Mouse (Mus musculus) forebrain, embryonic 14.5 days (tissue): ENCODE data around the gene Grm5. TPM values are rescaled to one million over a fixed set of nuclear protein-coding genes. Genes with fewer than 3 reads are reported as not detected.
A peak's percentile ranks its signal among the peaks of the same experiment; 100 is the strongest.

Experiments
- ATAC-seq: fragments of 200-750 bp; cut with Nextera tagmentation; 2 replicates; pipeline ENCODE4 v1.8.0; 2017; ENCODE audit warnings: mild to moderate bottlenecking, moderate library complexity
- DNase-seq: peaks from one replicate; pipeline ENCODE4 v3.0.0-alpha.2; 2015; ENCODE audit warnings: low spot score
- H3K27ac ChIP-seq: fragments of 300-500 bp; sonication (generic); 2 replicates; pipeline ENCODE4 v1.5.1; 2014; ENCODE audit warnings: low read depth, mild to moderate bottlenecking, control low read depth, low read length, moderate library complexity
- H3K27me3 ChIP-seq: fragments of 300-500 bp; sonication (generic); replicated peaks from 2 replicates; pipeline ENCODE4 v1.6.1; 2014; ENCODE audit warnings: low read length, control low read depth, mixed read lengths; ENCODE audit not compliant: control insufficient read depth, insufficient read depth
- H3K36me3 ChIP-seq: fragments of 300-500 bp; sonication (generic); 2 replicates; pipeline ENCODE4 v1.6.1; 2014; ENCODE audit warnings: low read length, control low read depth; ENCODE audit not compliant: control insufficient read depth, insufficient read depth
- H3K4me1 ChIP-seq: fragments of 300-500 bp; sonication (generic); 2 replicates; pipeline ENCODE4 v1.6.1; 2014; ENCODE audit warnings: antibody characterized with exemption, low read length, control low read depth; ENCODE audit not compliant: control insufficient read depth, insufficient read depth
- H3K4me2 ChIP-seq: fragments of 300-500 bp; sonication (generic); 2 replicates; pipeline ENCODE4 v1.6.1; 2014; ENCODE audit warnings: mild to moderate bottlenecking, control low read depth, low read length
- H3K4me3 ChIP-seq: fragments of 300-500 bp; sonication (generic); 2 replicates; pipeline ENCODE4 v1.5.1; 2014; ENCODE audit warnings: low read depth, low read length, control low read depth
- H3K9ac ChIP-seq: fragments of 300-500 bp; sonication (generic); 2 replicates; pipeline ENCODE4 v1.6.1; 2014; ENCODE audit warnings: mild to moderate bottlenecking, low read length, control low read depth, moderate library complexity
- H3K9me3 ChIP-seq: fragments of 300-500 bp; sonication (generic); replicated peaks from 2 replicates; pipeline ENCODE4 v1.6.1; 2016; ENCODE audit warnings: low read length, control low read depth, mixed read lengths; ENCODE audit not compliant: control insufficient read depth
- WGBS: fragments of 180-500 bp; shearing (Covaris S2); extraction: QIAGEN DNeasy Blood & Tissue Kit; methylation state at CpG from one replicate; pipeline ENCODE4 v1.1.7; 2014; 5-methylcytosine and 5-hydroxymethylcytosine counted together
- polyA plus RNA-seq: library from polyadenylated mRNA; unstranded; fragments of >200 nt; fragmentation: Nextera tagmentation; extraction: Ambion mirVana; gene quantifications from 2 replicates; pipeline ENCODE4 v1.2.1, GENCODE M21; 2014

The Grm5 gene
- polyA plus RNA-seq, 1 experiment from 2014 or later, result 14.3 TPM

GRCm38 (mm10) chr7:87650610-87651009 lies 66.6 kb downstream of the Grm5 start:
- H3K27me3 ChIP-seq, result no peaks in the 10 kb centered on the region
- no peak overlapping the region for H3K27ac ChIP-seq
- DNase-seq (no peak), ATAC-seq (no peak)
- 69% methylated on average over 3 of the region's 3 CpGs for WGBS
- H3K9me3 ChIP-seq, result no peaks in the 10 kb centered on the region
- H3K4me2 ChIP-seq, result no peak overlapping the region
- no peaks in the 10 kb centered on the region for H3K36me3 ChIP-seq
- H3K4me1 ChIP-seq, result no peaks in the 10 kb centered on the region
- no peak overlapping the region for H3K4me3 ChIP-seq
- H3K9ac ChIP-seq, result no peak overlapping the region

- DNase-seq, result no peak
- Histone ChIP-seq H3K36me3 (no peaks in the 10 kb centered on the region), H3K4me1 (no peaks in the 10 kb centered on the region), H3K27ac (no peak overlapping the region), H3K9me3 (no peaks in the 10 kb centered on the region), H3K4me2 (no peak overlapping the region), H3K27me3 (no peaks in the 10 kb centered on the region), H3K9ac (no peak overlapping the region), H3K4me3 (no peak overlapping the region)
- WGBS, result 60% methylated on average over 3 of the region's 3 CpGs
- ATAC-seq, result no peak
These were observed 77.8 kb downstream of the Grm5 start for GRCm38 (mm10) chr7:87661794-87662193.

GRCm38 (mm10) chr7:87664041-87664440 lies 80.1 kb downstream of the Grm5 start:
- ATAC-seq (no peak), DNase-seq (peak; percentile 39)
- Histone ChIP-seq H3K27me3 (no peaks in the 10 kb centered on the region), H3K9ac (no peak overlapping the region), H3K27ac (no peak overlapping the region), H3K36me3 (no peaks in the 10 kb centered on the region), H3K4me1 (no peaks in the 10 kb centered on the region), H3K9me3 (no peaks in the 10 kb centered on the region), H3K4me3 (no peak overlapping the region), H3K4me2 (no peak overlapping the region)
- 71% methylated on average over 2 of the region's 2 CpGs for WGBS

- Histone ChIP-seq H3K27me3 (no peaks in the 10 kb centered on the region), H3K36me3 (no peaks in the 10 kb centered on the region), H3K4me1 (no peaks in the 10 kb centered on the region), H3K27ac (no peak overlapping the region), H3K4me2 (no peak overlapping the region), H3K4me3 (no peak overlapping the region), H3K9me3 (no peaks in the 10 kb centered on the region), H3K9ac (no peak overlapping the region)
- WGBS, result 85% methylated on average over 1 of the region's 1 CpGs
- ATAC-seq, result no peak
- no peak for DNase-seq
These were observed 132.4 kb downstream of the Grm5 start for GRCm38 (mm10) chr7:87716393-87716792.

GRCm38 (mm10) chr7:87718631-87719030 lies 134.7 kb downstream of the Grm5 start:
- H3K9ac ChIP-seq, result no peak overlapping the region
- H3K4me2 ChIP-seq, result no peak overlapping the region
- no peaks in the 10 kb centered on the region for H3K27me3 ChIP-seq
- no peaks in the 10 kb centered on the region for H3K9me3 ChIP-seq
- H3K4me3 ChIP-seq, result no peak overlapping the region
- ATAC-seq, result no peak
- no peak for DNase-seq
- no peaks in the 10 kb centered on the region for H3K36me3 ChIP-seq
- no peaks in the 10 kb centered on the region for H3K4me1 ChIP-seq
- H3K27ac ChIP-seq, result no peak overlapping the region
- 29% methylated on average over 1 of the region's 1 CpGs for WGBS

- Histone ChIP-seq H3K9ac (no peak overlapping the region), H3K27me3 (no peaks in the 10 kb centered on the region), H3K27ac (no peak overlapping the region), H3K4me3 (no peak overlapping the region), H3K4me1 (no peaks in the 10 kb centered on the region), H3K36me3 (no peaks in the 10 kb centered on the region), H3K9me3 (no peaks in the 10 kb centered on the region), H3K4me2 (no peak overlapping the region)
- DNase-seq (no peak), ATAC-seq (no peak)
These were observed 150.5 kb downstream of the Grm5 start for GRCm38 (mm10) chr7:87734511-87734910.

- 52% methylated on average over 2 of the region's 2 CpGs for WGBS
- no peaks in the 10 kb centered on the region for H3K27me3 ChIP-seq
These were observed 178.0 kb downstream of the Grm5 start for GRCm38 (mm10) chr7:87761945-87762344.

GRCm38 (mm10) chr7:87762376-87762775 lies 178.4 kb downstream of the Grm5 start:
- Histone ChIP-seq H3K9ac (no peak overlapping the region), H3K36me3 (no peaks in the 10 kb centered on the region), H3K27ac (no peak overlapping the region), H3K4me3 (no peak overlapping the region), H3K9me3 (no peaks in the 10 kb centered on the region), H3K4me2 (no peak overlapping the region), H3K27me3 (no peaks in the 10 kb centered on the region), H3K4me1 (no peaks in the 10 kb centered on the region)
- ATAC-seq, result no peak
- WGBS, result 44% methylated on average over 3 of the region's 3 CpGs
- peak; percentile 7 for DNase-seq

More at GRCm38 (mm10) chr7:87761945-87762344, 178.0 kb downstream of the Grm5 start:
- no peak overlapping the region for H3K4me3 ChIP-seq
- DNase-seq, result no peak
- H3K4me1 ChIP-seq, result no peaks in the 10 kb centered on the region
- ATAC-seq, result no peak
- no peaks in the 10 kb centered on the region for H3K9me3 ChIP-seq
- H3K9ac ChIP-seq, result no peak overlapping the region
- no peaks in the 10 kb centered on the region for H3K36me3 ChIP-seq
- no peak overlapping the region for H3K4me2 ChIP-seq
- H3K27ac ChIP-seq, result no peak overlapping the region

- H3K27me3 ChIP-seq, result no peaks in the 10 kb centered on the region
- no peak overlapping the region for H3K9ac ChIP-seq
- H3K4me2 ChIP-seq, result no peak overlapping the region
- DNase-seq, result peak; percentile 54
- no peaks in the 10 kb centered on the region for H3K9me3 ChIP-seq
- 68% methylated on average over 1 of the region's 1 CpGs for WGBS
- H3K4me1 ChIP-seq, result no peaks in the 10 kb centered on the region
- no peak overlapping the region for H3K4me3 ChIP-seq
- H3K36me3 ChIP-seq, result no peaks in the 10 kb centered on the region
- peak; percentile 85 for ATAC-seq
- H3K27ac ChIP-seq, result no peak overlapping the region
These were observed 203.6 kb downstream of the Grm5 start for GRCm38 (mm10) chr7:87787560-87787959.
